Mouse (Mus musculus): ENCODE measurements at regions not wholly inside any gene's neighbourhood (a gene's known extent, or its start where the extent isn't known, plus 50 kb on each side); places are given as distances from the start of the nearest gene placed in this dataset.

- TF ChIP-seq CTCF (IDR thresholded peaks at IDR 0.05; ENCODE audit: borderline replicate concordance, control insufficient read depth, extremely low read depth, insufficient read depth, low read length, poor library complexity) (no peak), POLR2A (IDR thresholded peaks at IDR 0.05; ENCODE audit: control insufficient read depth, extremely low read depth, insufficient read depth, low read length, poor library complexity) (no peak)
Measured at GRCm38 (mm10) chr13:16670047-16670733, 658.5 kb downstream of the Inhba start.

Data from thymus, adult 2 months (tissue).